Comparison of ENCODE assay signal across 21 mouse cellular contexts in genomic region chr3:105280971-105281370, GRCm38 (mm10).
DNase-seq lines count a peak whose midpoint lies in the region; ATAC-seq lines count a peak whose summit lies in the region.
"Had no signal": no experiment of that assay in that cellular context is flagged by ENCODE, and none has a peak within 500 bp of the region (broad histone marks: within the 10 kb centered on the region; RNA-seq: fewer than 3 reads in every experiment).

No protein-coding gene starts in this region.

- H3K36me3 ChIP-seq in kidney, embryonic 15.5 days, result no peaks in the 10 kb centered on the region
- H3K36me3 ChIP-seq: hindbrain, embryonic 15.5 days; midbrain, embryonic 15.5 days had no signal

- no peak overlapping the region for H3K27ac ChIP-seq in kidney, embryonic 15.5 days
- H3K27ac ChIP-seq: hindbrain, embryonic 15.5 days; macrophage; midbrain, embryonic 15.5 days had no signal

- H3K9ac ChIP-seq in kidney, embryonic 15.5 days, result no peak overlapping the region
- H3K9ac ChIP-seq: hindbrain, embryonic 15.5 days; lung, embryonic 14.5 days; midbrain, embryonic 15.5 days had no signal

- H3K27me3 ChIP-seq in kidney, embryonic 15.5 days, result no peaks in the 10 kb centered on the region
- H3K27me3 ChIP-seq: hindbrain, embryonic 15.5 days; midbrain, embryonic 15.5 days had no signal

- no peak for ATAC-seq in kidney, embryonic 15.5 days (replicated peaks; ENCODE audit: low FRiP score)
- ATAC-seq: CD4-positive, CD25-positive, alpha-beta regulatory T cell, adult 4 months; intestine, postnatal 0 days; midbrain, embryonic 15.5 days had no signal

- no peaks in the 10 kb centered on the region for H3K9me3 ChIP-seq in kidney, embryonic 15.5 days (replicated peaks)
- H3K9me3 ChIP-seq: hindbrain, embryonic 15.5 days; midbrain, embryonic 15.5 days had no signal

- H3K4me1 ChIP-seq in kidney, embryonic 15.5 days, result no peaks in the 10 kb centered on the region
- H3K4me1 ChIP-seq: hindbrain, embryonic 15.5 days; midbrain, embryonic 15.5 days had no signal

- H3K4me3 ChIP-seq in kidney, embryonic 15.5 days (replicated peaks), result no peak overlapping the region
- H3K4me3 ChIP-seq: hindbrain, embryonic 15.5 days; midbrain, embryonic 15.5 days had no signal

- DNase-seq in frontal cortex, postnatal 36 days (ENCODE audit: low spot score in 2 of 2), result peak; percentile 37 to 38
- no peak for DNase-seq in frontal cortex, postnatal 14 days (ENCODE audit: low spot score in 2 of 2)
- peak; percentile 87 for DNase-seq in brain, adult 2 months (ENCODE audit: low read depth, low spot score)
- peak; percentile 47 to 55 for DNase-seq in layer of hippocampus, adult 8-10 months (ENCODE audit: low spot score in 2 of 2)
- DNase-seq in left cerebral cortex, adult 9 months (ENCODE audit: low spot score in 2 of 2), result peak; percentile 18 to 42
- no peak for DNase-seq in ovary, adult 18-20 months (ENCODE audit: low spot score)
- no peak for DNase-seq in urinary bladder, adult 18-20 months (ENCODE audit: low spot score in 2 of 2)
- DNase-seq: adrenal gland, postnatal 14 days; cerebellum, postnatal 14 days; heart, postnatal 14 days; kidney, postnatal 25 days; liver; lung, embryonic 14.5 days; spleen, adult 18-20 months; thymus, postnatal 14 days had no signal

- 77% methylated on average over 5 of the region's 5 CpGs for WGBS in kidney, embryonic 15.5 days

- H3K4me2 ChIP-seq in kidney, embryonic 15.5 days, result no peak overlapping the region
- H3K4me2 ChIP-seq: hindbrain, embryonic 15.5 days; lung, embryonic 14.5 days; midbrain, embryonic 15.5 days had no signal

Comparison
In these comparisons a context has a peak if more than half of its experiments do, and no peak if none do; other contexts are left out.
1. DNase-seq: peak in frontal cortex, postnatal 36 days (2 of 2), brain, adult 2 months (single experiment), layer of hippocampus, adult 8-10 months (2 of 2) and left cerebral cortex, adult 9 months (2 of 2); none in frontal cortex, postnatal 14 days (0 of 2), ovary, adult 18-20 months (single experiment) and urinary bladder, adult 18-20 months (0 of 2).